Mouse (Mus musculus): ENCODE measurements around the gene Slc15a5. TPM values are rescaled to one million over a fixed set of nuclear protein-coding genes. Genes with fewer than 3 reads are reported as not detected.

Gene Slc15a5
- polyA plus RNA-seq, 1 experiment: 0.06 TPM

GRCm38 (mm10) chr6:137937541-137937940 is 142.2 kb downstream of the Slc15a5 start:
- Histone ChIP-seq H3K27ac (ENCODE audit: insufficient read depth, low read depth, low read length) (no peak overlapping the region), H3K36me3 (ENCODE audit: control insufficient read depth, insufficient read depth, low read length) (no peaks in the 10 kb centered on the region), H3K4me1 (ENCODE audit: control insufficient read depth, insufficient read depth, insufficient read length, low read length) (peaks cover 2% of the 10 kb centered on the region; the same call in 1 of the 2 replicates), H3K4me3 (ENCODE audit: low read depth, low read length) (no peak overlapping the region), H3K27me3 (ENCODE audit: control insufficient read depth, insufficient read depth, low read length) (no peaks in the 10 kb centered on the region)
- no peak for TF ChIP-seq CTCF (IDR thresholded peaks at IDR 0.05; ENCODE audit: extremely low read depth, insufficient read length, insufficient replicate concordance, low read depth, low read length)
- no peak for TF ChIP-seq POLR2A (IDR thresholded peaks at IDR 0.05; ENCODE audit: low read depth, low read length)
- 94% methylated on average over 5 of the region's 5 CpGs for WGBS

GRCm38 (mm10) chr6:137936268-137936667 is 143.4 kb downstream of the Slc15a5 start:
- Histone ChIP-seq H3K27ac (ENCODE audit: insufficient read depth, low read depth, low read length) (no peak overlapping the region), H3K4me3 (ENCODE audit: low read depth, low read length) (no peak overlapping the region), H3K36me3 (ENCODE audit: control insufficient read depth, insufficient read depth, low read length) (no peaks in the 10 kb centered on the region), H3K4me1 (ENCODE audit: control insufficient read depth, insufficient read depth, insufficient read length, low read length) (peaks cover 2% of the 10 kb centered on the region; the same call in 1 of the 2 replicates), H3K27me3 (ENCODE audit: control insufficient read depth, insufficient read depth, low read length) (no peaks in the 10 kb centered on the region)
- TF ChIP-seq CTCF (IDR thresholded peaks at IDR 0.05; ENCODE audit: extremely low read depth, insufficient read length, insufficient replicate concordance, low read depth, low read length) (no peak), POLR2A (IDR thresholded peaks at IDR 0.05; ENCODE audit: low read depth, low read length) (no peak)
- 66% methylated on average over 1 of the region's 1 CpGs for WGBS

GRCm38 (mm10) chr6:137935857-137936256 is 143.9 kb downstream of the Slc15a5 start:
- peaks cover 2% of the 10 kb centered on the region; the same call in 1 of the 2 replicates for H3K4me1 ChIP-seq (ENCODE audit: control insufficient read depth, insufficient read depth, insufficient read length, low read length)
- no peak overlapping the region for H3K4me3 ChIP-seq (ENCODE audit: low read depth, low read length)
- H3K27me3 ChIP-seq (ENCODE audit: control insufficient read depth, insufficient read depth, low read length): no peaks in the 10 kb centered on the region
- TF ChIP-seq POLR2A (IDR thresholded peaks at IDR 0.05; ENCODE audit: low read depth, low read length) (no peak), CTCF (IDR thresholded peaks at IDR 0.05; ENCODE audit: extremely low read depth, insufficient read length, insufficient replicate concordance, low read depth, low read length) (no peak)
- 84% methylated on average over 7 of the region's 7 CpGs for WGBS
- no peak overlapping the region for H3K27ac ChIP-seq (ENCODE audit: insufficient read depth, low read depth, low read length)
- no peaks in the 10 kb centered on the region for H3K36me3 ChIP-seq (ENCODE audit: control insufficient read depth, insufficient read depth, low read length)

GRCm38 (mm10) chr6:137935341-137935740 is 144.4 kb downstream of the Slc15a5 start:
- TF ChIP-seq CTCF (IDR thresholded peaks at IDR 0.05; ENCODE audit: extremely low read depth, insufficient read length, insufficient replicate concordance, low read depth, low read length): no peak
- no peak for TF ChIP-seq POLR2A (IDR thresholded peaks at IDR 0.05; ENCODE audit: low read depth, low read length)
- H3K4me1 ChIP-seq (ENCODE audit: control insufficient read depth, insufficient read depth, insufficient read length, low read length): peaks cover 2% of the 10 kb centered on the region; the same call in 1 of the 2 replicates
- WGBS: 11% methylated on average over 8 of the region's 8 CpGs

GRCm38 (mm10) chr6:137934545-137935298 is 145.0 kb downstream of the Slc15a5 start:
- 7% methylated on average over 3 of the region's 3 CpGs for WGBS
- no peak overlapping the region for H3K4me3 ChIP-seq (ENCODE audit: low read depth, low read length)
- peaks cover 2% of the 10 kb centered on the region; the same call in 1 of the 2 replicates for H3K4me1 ChIP-seq (ENCODE audit: control insufficient read depth, insufficient read depth, insufficient read length, low read length)
- TF ChIP-seq CTCF (IDR thresholded peaks at IDR 0.05; ENCODE audit: extremely low read depth, insufficient read length, insufficient replicate concordance, low read depth, low read length) (no peak), POLR2A (IDR thresholded peaks at IDR 0.05; ENCODE audit: low read depth, low read length) (no peak)
- H3K27ac ChIP-seq (ENCODE audit: insufficient read depth, low read depth, low read length): no peak overlapping the region
- H3K27me3 ChIP-seq (ENCODE audit: control insufficient read depth, insufficient read depth, low read length): no peaks in the 10 kb centered on the region
- H3K36me3 ChIP-seq (ENCODE audit: control insufficient read depth, insufficient read depth, low read length): no peaks in the 10 kb centered on the region

More at GRCm38 (mm10) chr6:137935341-137935740, 144.4 kb downstream of the Slc15a5 start:
- Histone ChIP-seq H3K27ac (ENCODE audit: insufficient read depth, low read depth, low read length) (no peak overlapping the region), H3K4me3 (ENCODE audit: low read depth, low read length) (no peak overlapping the region), H3K36me3 (ENCODE audit: control insufficient read depth, insufficient read depth, low read length) (no peaks in the 10 kb centered on the region), H3K27me3 (ENCODE audit: control insufficient read depth, insufficient read depth, low read length) (no peaks in the 10 kb centered on the region)

Other genes starting within 250 kb of the Slc15a5 start
- 138 and 171 TPM in 2 replicates for gene Mgst1, start 60.4 kb upstream of the Slc15a5 start, polyA plus RNA-seq (2012; rRNA removed)

All from small intestine, adult 2 months (tissue).